Mouse (Mus musculus): ENCODE measurements around the gene Exo1.

Exo1 gene

GRCm38 (mm10) chr1:175950851-175951250 is 70.5 kb downstream of the Exo1 start:
- DNase-seq (ENCODE audit: low spot score in 2 of 2) = no peak

DNA sequence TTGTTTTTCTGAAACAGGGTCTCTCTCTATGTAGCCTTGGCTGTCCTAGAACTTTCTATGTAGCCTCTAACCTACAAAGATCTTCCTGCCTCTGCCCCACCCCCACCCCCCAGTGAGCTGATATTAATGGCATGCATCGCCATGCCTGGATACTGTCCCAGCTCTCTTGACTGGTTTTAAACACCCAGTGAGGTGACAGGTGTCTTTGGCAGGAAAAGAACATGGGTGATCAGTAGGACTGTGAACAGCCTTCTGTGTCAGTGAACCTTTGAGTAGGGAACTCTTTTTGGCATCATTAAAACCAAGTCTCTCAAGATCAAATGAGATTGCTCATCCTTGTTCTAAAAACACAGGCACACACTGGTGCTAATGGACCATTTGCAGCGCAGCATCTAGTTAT is 81.4 kb downstream of the Exo1 start:
- no peak for DNase-seq (ENCODE audit: low spot score in 2 of 2)
